Mouse (Mus musculus): ENCODE data around the gene Cat.

GRCm38 (mm10) chr2:103424349-103425026 lies 60.5 kb downstream of the Cat start:
- no peak for TF ChIP-seq POLR2AphosphoS2 (IDR thresholded peaks at IDR 0.05; ENCODE audit: insufficient read length, low read depth)
- TF ChIP-seq USF1 (IDR thresholded peaks at IDR 0.05; ENCODE audit: low read depth): no peak
- no peak for TF ChIP-seq POLR2A (IDR thresholded peaks at IDR 0.05; ENCODE audit: insufficient read length, low read depth)
- TF ChIP-seq MYOG (IDR thresholded peaks at IDR 0.05; ENCODE audit: control insufficient read depth in 1 of 3, insufficient read depth in 1 of 3, insufficient read length in 2 of 3, low read depth in 2 of 3): no peak
- TF ChIP-seq REST (IDR thresholded peaks at IDR 0.05; ENCODE audit: insufficient read depth, insufficient read length): no peak
- TF ChIP-seq MAX (IDR thresholded peaks at IDR 0.05; ENCODE audit: low read depth): no peak
- TF ChIP-seq E2F4 (IDR thresholded peaks at IDR 0.05; ENCODE audit: insufficient read depth): no peak
- no peak for TF ChIP-seq MYOD1 (IDR thresholded peaks at IDR 0.05; ENCODE audit: control insufficient read depth in 1 of 3, insufficient read length in 2 of 3, low read depth in 2 of 3)
- TF ChIP-seq CEBPB (IDR thresholded peaks at IDR 0.05; ENCODE audit: insufficient read depth, poor library complexity, severe bottlenecking): no peak
- TF ChIP-seq SRF (IDR thresholded peaks at IDR 0.05; ENCODE audit: control insufficient read depth, insufficient read length, low read depth): no peak
- no peak for TF ChIP-seq TCF12 (IDR thresholded peaks at IDR 0.05; ENCODE audit: insufficient read depth, poor library complexity, severe bottlenecking)

All from myocyte (in vitro differentiated cells).